Mouse (Mus musculus) erythroid progenitor cell, adult 5-6 weeks (primary cell): ENCODE data around the gene Sumo1. TPM values are rescaled to one million over a fixed set of nuclear protein-coding genes. Genes with fewer than 3 reads are reported as not detected.

Experiments used
- ATAC-seq: replicated peaks from 2 replicates; pipeline ENCODE4 v1.8.0; 2016; ENCODE audit warnings: moderate number of reproducible peaks, mild to moderate bottlenecking, moderate TSS enrichment, inconsistent platforms; ENCODE audit not compliant: poor library complexity, low FRiP score, severe bottlenecking
- total RNA-seq, 2 experiments: library from RNA; stranded (forward) in 1 of 2; stranded (reverse) in 1 of 2; fragments of 150-400 nt in 1 of 2; fragments of 186-747, 209-891 nt in 1 of 2; gene quantifications; 2 replicates each; pipeline versions ENCODE4 v1.2.3 to v1.2.4; 2015 to 2017; ENCODE audit warnings: low replicate concordance in 2 of 2

Sumo1 gene
- total RNA-seq, 2 experiments from 2014 or later, result 35.9 to 66.7 TPM

DNA sequence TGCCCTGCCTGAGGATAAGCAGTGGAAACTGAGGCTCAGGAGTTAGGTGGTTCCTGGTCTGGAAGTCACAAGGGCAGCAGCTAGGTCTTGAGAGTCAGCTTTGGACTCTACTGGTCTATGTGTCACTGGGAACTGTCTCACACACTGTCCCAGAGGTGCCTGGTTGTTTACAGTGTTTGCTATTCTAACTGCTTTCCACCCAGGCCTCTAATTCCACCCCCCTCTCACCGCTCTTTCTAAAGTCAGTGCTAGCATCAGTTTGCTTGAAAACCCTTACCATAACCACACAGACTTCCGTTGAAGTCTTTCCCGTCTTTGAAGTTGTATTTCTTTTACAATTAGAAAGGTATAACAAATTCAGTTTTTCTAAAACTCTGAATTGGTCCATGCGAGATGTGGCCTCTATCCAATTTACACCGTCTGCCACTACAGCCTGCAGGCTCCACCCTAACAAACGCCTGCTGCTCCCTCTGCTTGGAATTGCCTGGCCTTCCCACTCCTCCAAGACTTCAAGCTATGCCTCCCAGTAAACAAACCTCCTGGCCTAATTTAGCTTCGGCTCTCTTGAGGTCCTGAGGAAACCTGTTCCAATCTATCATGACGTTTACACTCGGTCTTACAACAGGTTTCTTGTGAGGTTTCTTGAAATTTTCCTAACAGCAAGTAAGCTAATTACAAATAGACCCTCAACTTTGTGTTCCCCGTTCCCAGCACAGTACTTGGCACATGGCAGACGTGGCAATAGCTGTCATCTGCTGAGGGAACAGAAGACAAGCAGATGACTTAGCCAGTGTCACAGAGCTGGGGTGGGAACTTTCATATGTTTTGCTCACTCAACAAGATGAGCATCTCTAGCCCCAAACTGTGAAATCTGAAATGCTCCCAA, 67.9 kb downstream of the Sumo1 start:
- no peak for ATAC-seq

DNA sequence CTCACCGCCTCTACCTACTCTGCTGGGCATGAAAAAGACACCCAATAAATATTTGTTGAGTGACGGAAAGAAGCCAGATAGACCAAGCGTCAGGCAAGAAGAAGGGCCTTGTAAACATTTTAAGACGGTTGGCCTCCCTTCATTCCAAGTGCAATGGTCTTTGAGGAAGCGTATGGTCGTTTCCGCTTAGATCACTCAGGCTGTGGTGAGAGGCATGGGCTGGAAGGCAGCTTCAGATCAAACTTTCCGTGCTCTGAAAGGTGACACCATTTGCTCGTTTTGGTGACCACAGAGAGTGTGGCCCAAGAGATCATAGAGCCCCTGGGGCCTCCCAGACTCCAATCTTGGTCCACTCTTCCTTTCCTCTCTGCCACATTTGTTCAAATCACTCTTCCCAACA, 75.0 kb downstream of the Sumo1 start:
- ATAC-seq, result no peak

DNA sequence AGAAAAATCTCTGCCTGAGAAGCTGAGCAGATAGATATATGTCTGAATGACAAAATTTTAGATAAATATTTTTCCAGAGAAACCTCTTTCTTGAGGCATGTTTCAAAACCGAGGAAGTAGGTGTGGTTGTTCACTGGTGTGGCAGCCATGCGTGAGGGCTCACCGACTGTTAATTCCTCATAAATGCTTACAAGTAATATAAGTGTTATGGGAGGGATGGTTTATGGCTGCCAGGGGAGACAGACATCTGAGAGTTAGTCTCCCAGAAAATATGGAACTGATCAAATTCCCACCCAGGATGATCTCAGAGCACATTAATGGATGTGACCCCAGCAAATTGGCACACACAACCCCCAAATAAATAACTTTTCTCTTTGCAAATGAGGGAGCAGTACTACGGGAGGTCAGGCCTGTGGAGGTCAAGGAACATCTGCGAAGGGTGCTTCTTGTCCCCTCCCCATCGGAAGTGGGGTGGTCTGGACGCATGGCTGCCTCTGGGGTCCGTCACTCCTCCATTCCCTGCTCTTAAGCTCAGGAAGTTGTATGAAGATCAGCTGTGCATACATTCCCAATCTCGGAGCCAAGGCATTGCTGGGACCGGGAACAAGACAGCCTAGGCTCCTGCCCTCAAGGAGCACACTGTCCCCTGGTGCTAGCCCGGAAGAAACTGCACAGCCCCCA, 75.9 kb downstream of the Sumo1 start:
- ATAC-seq, result no peak

DNA sequence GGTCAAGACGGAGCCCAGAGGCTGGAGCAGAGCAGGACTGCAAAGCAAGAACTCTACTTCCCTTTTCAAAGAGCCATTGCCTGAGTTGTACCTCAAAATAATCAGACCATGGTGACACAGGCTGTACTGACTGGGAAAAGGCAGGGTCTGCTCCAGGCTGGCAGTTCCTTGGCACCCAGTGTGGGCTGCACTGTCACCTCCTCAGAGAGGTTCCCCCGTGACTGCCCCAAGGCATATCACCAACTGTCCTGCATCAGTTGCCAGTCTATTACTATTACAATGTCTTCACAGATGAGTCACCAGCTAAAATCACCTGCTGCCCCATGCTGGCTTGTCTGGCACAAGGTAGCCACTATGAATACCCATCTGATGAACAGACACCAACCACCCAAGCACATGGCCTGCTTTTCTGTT, 77.0 kb downstream of the Sumo1 start:
- no peak for ATAC-seq

DNA sequence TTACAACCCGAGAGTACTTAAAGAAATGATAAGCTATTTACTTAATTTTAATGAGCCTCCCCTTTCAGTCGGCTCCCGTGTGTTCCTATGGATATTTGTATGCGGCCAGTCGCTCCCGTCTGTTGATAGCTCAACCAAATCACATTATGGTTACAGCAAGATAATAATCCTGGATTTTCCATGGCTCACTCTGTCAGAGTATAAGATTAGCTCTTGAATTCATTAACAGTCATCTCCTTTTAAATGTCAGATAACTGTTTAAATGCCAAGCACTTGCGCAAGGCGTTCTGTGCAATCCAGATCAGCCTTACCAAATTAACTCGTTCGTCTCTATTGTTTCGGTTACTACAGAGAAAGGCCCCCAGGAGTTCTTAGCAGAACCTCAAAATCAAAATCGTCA, 77.8 kb downstream of the Sumo1 start:
- no peak for ATAC-seq

DNA sequence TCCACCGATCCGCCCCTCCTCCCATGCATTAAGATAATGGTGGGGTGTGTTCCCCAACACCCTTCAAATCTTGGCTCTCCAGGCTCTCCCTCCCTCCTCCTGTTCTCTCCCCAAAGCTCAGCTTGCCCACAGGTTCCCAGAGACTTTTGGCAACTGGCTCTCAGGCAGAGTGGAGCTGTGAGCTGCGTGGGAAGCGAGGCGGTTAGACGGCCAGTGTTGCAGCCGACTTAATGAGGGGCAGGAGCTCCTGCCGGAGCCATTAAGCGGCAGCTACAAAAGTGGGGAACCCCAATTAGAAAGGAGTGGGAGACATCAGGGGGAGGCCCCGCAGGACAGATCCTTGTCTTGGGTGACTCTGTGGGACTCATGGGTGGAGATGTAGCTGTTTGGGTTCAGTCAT, 78.3 kb downstream of the Sumo1 start:
- no peak for ATAC-seq

DNA sequence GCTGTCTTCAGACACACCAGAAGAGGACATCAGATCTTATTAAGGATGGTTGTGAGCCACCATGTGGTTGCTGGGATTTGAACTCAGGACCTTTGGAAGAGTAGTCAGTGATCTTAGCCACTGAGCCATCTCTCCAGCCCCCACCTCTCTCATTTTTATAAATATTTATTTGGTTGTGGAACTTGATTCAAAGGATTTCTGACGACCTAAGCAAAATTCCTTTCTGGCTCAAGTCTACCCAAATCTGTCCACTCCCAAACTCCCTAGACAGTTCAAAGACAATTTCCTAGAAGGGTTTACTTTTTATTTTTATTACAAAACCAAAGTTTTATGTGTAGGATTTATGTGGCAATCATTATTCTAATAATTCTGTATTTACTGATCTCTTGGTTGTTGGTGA, 81.4 kb downstream of the Sumo1 start:
- no peak for ATAC-seq

DNA sequence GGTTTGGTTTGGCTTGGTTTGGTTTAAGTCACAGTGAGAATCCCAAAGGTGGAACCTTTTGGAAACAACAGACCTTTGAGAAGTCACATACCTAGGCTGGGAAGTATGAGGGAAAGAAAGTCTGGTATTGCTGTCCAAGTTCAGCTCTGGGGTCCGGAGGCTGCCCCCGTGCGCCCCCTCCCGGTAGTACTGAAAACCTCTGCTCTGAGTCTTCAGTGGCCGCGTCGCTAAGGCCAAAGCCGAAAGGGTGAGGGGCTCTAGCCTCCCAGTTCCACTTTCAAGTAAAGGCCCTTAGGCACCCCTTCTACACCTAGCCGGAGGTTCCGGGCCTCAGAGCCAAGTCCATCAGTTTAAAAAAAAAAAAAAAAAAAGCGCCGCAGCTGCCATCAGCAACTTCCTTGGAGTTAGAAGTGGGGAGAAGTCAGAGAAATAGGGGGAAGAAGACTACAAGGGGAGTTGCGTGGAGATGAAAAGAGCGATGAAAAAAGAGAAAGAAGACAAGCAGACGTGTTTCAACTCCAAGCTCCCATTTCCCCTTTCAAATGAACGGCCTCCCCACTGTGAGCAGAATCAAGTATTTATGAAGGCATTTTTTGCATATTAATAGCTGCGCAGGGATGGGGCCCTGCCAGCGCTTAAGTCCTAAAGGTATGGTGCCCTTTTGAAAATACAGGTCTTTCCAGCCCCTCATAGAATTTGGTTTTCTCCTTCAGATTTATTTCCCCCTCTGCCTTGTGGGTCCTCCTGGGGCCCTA, 85.8 kb downstream of the Sumo1 start:
- peak; percentile 57; the same call in 1 of the 2 replicates for ATAC-seq

DNA sequence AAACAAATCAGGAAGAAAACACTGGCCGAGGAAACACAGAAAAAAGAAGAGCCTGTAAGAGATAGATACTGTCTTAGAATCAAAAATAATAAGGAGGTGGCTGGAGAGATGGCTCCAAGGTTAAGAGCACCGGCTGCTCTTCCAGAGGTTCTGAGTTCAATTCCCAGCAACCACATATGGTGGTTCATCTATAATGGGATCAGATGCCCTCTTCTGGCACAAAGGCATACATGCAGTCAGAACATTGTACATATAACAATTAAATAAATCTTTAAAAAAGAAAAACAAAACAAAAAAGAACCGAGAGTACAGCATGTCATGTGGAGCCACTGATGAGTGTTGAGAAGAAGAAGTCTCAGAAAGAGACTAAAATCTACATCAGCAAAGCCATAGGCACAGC, 89.8 kb downstream of the Sumo1 start:
- no peak for ATAC-seq

DNA sequence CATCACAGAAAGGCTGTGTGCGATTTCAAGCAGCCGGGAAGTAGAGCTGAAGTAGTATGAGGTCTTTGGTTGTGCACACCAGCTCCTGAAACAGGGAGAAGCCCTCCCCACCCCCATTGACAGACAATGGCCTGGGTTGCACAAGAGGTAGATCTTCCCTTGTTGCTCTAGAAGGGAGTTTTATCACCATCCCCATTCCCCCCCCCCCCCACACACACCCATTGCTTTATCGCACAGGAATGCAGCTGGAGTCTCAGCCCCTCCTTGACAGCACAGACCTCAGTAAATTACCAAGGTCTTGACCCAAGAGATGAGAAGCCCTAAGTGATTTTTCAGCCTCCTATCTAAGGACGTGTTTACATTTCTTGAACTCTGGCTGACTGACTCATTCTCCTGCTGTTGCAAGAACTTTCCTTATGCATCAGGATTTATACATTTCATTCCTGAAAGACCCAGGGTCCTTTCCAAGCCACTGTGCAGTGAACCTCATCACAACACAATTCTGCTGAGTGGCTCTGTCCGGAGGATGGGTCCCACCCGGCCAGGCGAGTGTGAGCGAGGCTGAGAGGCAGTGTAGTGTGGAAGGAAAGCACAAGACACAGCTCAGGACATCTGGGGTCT, 90.4 kb downstream of the Sumo1 start:
- ATAC-seq, result no peak

DNA sequence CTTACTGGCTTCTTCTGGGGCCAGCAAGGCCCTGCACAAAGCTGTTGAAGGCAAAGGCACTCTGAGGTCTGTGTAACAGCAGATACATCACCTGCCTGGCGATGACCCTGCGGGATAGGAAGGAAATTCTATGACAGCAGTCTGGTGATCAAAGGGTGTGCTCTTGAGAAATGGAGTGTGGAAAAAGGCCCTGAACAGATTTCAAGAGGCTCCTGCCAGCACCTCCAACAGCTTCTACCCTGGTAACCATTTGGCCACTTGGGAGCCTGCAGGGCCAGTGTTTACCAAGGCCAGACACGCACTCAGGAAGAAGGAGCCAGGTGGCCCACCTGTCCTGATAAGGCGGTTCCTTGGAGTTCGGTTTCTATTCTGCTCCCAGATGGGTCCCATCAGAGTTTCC, 91.3 kb downstream of the Sumo1 start:
- ATAC-seq, result no peak

DNA sequence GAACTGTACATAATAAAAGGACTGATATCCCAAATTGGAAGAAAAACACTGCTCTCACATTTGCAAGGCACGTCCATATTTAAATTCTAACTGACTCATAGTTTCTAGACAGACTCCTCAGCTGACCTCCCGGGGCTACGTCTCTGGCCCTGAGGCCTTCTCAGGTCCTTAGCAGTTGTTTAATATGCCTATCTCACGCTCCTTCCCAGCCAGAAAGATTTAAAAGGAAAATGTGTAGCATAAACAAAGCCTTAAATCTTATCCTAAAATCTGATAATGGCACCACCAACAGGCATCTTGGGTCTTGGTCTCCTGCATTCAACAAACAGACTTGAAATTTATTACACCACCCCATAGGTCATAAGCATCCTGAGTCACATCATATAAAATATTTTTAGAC, 91.9 kb downstream of the Sumo1 start:
- ATAC-seq, result no peak

DNA sequence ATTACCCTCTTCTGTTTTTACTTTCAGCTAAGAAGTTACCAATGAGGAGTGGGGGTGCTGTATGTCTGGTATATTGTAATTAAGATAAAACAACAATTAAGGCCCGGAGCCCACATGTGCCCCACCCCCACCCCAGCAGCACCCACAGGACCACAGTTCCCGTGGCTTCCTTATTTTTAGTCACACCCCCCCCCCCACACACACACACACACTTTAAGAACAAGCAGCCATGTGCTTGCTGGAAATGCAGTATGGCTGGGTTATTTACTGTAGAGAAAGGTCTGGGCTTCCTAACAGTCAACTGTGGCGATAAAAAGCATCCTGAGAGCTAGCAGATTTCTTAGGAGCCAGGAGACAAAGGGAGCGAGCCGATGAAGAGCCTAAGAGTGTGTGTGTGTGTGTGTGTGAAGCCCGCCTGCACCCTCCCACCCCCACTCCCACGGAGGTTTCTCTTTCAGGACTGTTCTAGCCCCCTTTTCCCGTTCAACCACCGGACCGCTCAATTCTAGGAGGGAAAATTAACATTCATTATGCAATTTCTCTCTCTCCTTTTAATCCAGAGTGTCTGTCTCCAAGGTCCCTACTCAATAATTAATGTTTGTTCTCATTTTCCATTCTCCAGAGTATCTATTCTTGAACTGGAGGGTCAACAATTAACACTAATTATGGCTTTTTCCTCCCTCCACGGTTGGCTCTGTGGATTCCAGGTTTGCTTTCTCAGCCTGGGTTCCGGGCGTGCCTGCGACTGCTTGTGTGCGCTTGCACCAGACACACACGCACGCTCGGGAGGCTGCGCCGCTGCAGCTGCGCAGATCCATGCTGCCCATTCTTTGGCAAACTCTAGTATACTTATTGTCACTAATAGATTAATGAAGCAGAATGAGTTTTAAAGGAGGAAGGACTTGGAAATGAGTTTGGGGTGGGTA, 96.1 kb downstream of the Sumo1 start:
- no peak for ATAC-seq

DNA sequence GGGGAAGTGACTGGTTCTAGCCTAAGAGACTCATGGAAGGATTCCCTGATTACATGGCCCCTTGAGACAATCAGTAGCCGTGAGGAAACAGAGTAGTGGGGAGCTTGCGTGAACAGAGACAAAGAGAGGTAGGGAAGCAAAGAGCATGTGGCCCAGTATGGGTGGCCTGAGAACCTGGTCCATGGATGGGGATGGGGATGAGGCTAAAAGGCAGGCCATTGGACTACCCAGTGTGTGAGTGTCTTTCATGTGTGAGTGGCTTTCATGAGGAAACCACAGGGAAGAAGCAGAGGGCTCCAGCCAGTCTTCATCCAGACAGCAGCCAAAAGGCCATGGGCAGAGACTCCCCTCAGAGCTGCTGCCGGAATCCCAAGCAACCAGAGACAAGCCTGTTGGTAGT, 96.8 kb downstream of the Sumo1 start:
- ATAC-seq, result no peak

DNA sequence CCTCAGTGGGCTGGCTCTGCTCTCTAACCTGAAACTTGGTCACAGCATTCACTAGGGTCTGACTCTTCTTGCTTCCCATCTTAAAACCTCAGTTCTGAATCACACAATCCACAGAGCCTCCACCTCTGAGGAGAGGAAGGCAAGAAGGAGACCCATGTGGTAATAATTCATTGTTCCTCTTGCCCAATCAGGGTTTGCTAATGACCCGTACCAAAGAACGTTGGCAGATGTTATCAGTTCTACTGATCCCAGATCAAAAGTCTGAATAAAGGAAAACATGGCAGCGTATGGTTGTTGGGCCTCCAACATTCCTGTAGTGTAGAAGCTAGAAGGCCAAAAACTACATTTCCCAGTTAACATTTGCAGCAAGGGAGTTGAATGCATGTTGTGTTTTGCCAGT, 99.1 kb downstream of the Sumo1 start:
- no peak for ATAC-seq

DNA sequence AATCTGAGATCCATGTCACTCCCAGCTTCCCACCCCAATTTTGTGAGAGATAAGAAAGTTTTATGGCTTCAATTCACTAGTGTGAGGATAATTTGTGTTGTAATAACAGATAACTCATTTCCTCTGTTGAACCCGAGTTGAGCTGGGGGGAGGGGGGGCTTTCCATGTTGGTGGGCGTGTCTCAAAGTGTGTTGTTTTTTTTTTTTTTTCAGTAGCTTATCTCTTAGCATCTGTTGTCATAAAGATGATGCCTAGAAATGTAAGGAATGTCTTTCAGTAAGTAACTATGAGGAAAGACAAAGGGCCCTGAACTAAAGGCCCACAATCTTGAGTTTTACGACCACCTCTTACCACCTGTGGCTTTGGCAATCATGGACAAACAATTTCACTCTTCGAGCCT, 99.9 kb downstream of the Sumo1 start:
- ATAC-seq, result no peak

DNA sequence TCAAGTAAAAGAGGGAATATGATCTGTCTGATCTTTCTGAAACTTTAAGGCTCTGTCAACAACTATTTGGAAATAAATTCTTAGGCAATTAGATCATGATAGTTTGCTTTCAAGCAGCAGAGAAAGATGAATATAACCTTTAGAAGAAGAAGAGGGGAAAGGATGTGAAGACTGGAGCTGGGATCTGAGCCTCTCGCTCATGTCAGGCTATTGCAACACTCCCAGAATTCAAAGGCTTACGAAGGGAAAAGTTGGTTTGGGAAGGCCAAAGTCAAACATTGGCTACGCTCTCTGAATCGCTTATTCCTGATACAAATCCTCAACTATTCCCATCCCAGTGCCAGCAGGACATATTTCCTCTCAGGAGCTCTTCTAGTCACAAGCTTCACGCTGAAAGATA, 101.3 kb downstream of the Sumo1 start:
- no peak for ATAC-seq

DNA sequence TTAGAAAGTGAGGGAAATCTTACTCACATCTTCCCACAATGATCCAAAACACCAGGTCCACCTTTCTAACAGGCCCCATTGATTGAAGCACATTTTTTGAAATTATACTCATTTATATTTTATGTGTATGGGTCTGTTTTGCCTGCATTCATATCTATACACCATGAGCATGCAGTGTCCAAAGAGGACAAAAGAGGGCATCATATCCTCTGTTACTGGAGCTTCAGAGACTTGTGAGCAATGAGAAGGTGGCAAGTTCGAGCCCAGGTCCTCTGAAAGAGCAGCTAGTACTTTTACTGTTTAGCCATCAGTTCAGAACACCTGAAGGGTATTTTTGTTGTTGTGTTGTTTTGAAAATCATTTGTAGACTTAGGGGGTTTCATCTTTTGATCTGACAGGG, 102.4 kb downstream of the Sumo1 start:
- ATAC-seq, result no peak

DNA sequence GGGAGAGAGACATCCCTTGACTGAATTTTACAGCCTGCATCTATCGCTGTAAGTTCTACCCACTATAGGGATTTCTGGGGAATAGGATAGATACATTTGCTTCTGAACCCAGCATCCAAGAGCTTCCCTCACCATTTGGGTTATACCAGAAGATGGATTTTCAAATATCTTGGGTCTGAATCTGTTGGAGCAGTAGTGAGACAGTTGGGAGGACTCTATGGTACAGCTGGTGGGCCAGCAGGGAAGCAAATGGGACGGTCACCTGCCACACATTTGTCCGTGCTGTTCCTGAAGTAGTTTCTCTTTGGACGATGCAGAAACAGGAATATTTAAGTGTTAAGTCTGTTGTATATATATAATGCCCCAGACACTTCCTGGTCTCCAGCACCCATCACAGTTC, 103.1 kb downstream of the Sumo1 start:
- no peak for ATAC-seq
